9 mouse cellular contexts compared by ENCODE assay signal in genomic region chr10:116472579-116472978, GRCm38 (mm10). TPM values are rescaled to one million over a fixed set of nuclear protein-coding genes. Genes with fewer than 3 reads are reported as not detected.
DNase-seq lines count a peak whose midpoint lies in the region; ATAC-seq and TF ChIP-seq lines count a peak whose summit lies in the region.
"Had no signal": no experiment of that assay in that cellular context is flagged by ENCODE, and none has a peak within 500 bp of the region (broad histone marks: within the 10 kb centered on the region; RNA-seq: fewer than 3 reads in every experiment).

No protein-coding gene starts in this region.

- H3K9ac ChIP-seq in liver, embryonic 11.5 days (ENCODE audit: low read depth, low read length) = no peak overlapping the region
- peak overlapping the region; percentile 78 for H3K9ac ChIP-seq in embryonic facial prominence, embryonic 14.5 days (ENCODE audit: low read depth, low read length)
- H3K9ac ChIP-seq in hindbrain, postnatal 0 days (replicated peaks; ENCODE audit: low read length) = peak overlapping the region; percentile 84; the same call in 1 of the 2 replicates

- peaks cover 51% of the 10 kb centered on the region for H3K27me3 ChIP-seq in liver, embryonic 11.5 days (replicated peaks; ENCODE audit: control insufficient read depth, insufficient read depth, low read length)
- no peaks in the 10 kb centered on the region for H3K27me3 ChIP-seq in embryonic facial prominence, embryonic 14.5 days (replicated peaks; ENCODE audit: control insufficient read depth, insufficient read depth, low read length)
- H3K27me3 ChIP-seq in hindbrain, postnatal 0 days (ENCODE audit: insufficient read depth, low read length) = no peaks in the 10 kb centered on the region
- no peaks in the 10 kb centered on the region for H3K27me3 ChIP-seq in myocyte (ENCODE audit: control insufficient read depth, insufficient read depth, insufficient read length)

- ATAC-seq in liver, embryonic 11.5 days (replicated peaks; ENCODE audit: low FRiP score) = no peak
- ATAC-seq in embryonic facial prominence, embryonic 14.5 days (ENCODE audit: low read depth) = no peak
- ATAC-seq in hindbrain, postnatal 0 days = no peak

- TF ChIP-seq POLR2A in myocyte (IDR thresholded peaks at IDR 0.05; ENCODE audit: insufficient read length, low read depth) = no peak

- WGBS in liver, embryonic 11.5 days = 7% methylated on average over 5 of the region's 5 CpGs
- WGBS in embryonic facial prominence, embryonic 14.5 days = 10% methylated on average over 5 of the region's 5 CpGs
- WGBS in hindbrain, postnatal 0 days = 8% methylated on average over 5 of the region's 5 CpGs

- H3ac ChIP-seq in myocyte (ENCODE audit: control insufficient read depth, insufficient read length) = peak overlapping the region; percentile 7

- no peaks in the 10 kb centered on the region for H3K79me2 ChIP-seq in myocyte (ENCODE audit: control insufficient read depth, insufficient read depth)

- no peak for DNase-seq in liver, embryonic 11.5 days (ENCODE audit: low spot score)
- no peak for DNase-seq in liver
- DNase-seq in embryonic facial prominence, embryonic 14.5 days (ENCODE audit: low spot score) = no peak
- DNase-seq in hindbrain, postnatal 0 days (ENCODE audit: low spot score) = no peak
- no peak for DNase-seq in spleen, postnatal 4 days (ENCODE audit: low spot score in 2 of 2)
- DNase-seq in gastrocnemius, adult 18-20 months (ENCODE audit: low spot score) = no peak
- no peak for DNase-seq in adrenal gland, postnatal 14 days

- H3K36me3 ChIP-seq in liver, embryonic 11.5 days (ENCODE audit: control insufficient read depth, insufficient read depth, low read length) = no peaks in the 10 kb centered on the region
- no peaks in the 10 kb centered on the region for H3K36me3 ChIP-seq in embryonic facial prominence, embryonic 14.5 days (ENCODE audit: control insufficient read depth, insufficient read depth, low read length)
- no peaks in the 10 kb centered on the region for H3K36me3 ChIP-seq in hindbrain, postnatal 0 days (ENCODE audit: insufficient read depth, low read length)
- no peaks in the 10 kb centered on the region for H3K36me3 ChIP-seq in myocyte (ENCODE audit: control insufficient read depth, insufficient read depth)

- H3K9me3 ChIP-seq in liver, embryonic 11.5 days (ENCODE audit: control insufficient read depth, low read length) = 0 out of 2 replicates have a peak, but pooled peaks cover 3% of the 10 kb centered on the region
- H3K9me3 ChIP-seq in embryonic facial prominence, embryonic 14.5 days (ENCODE audit: control insufficient read depth, low read length) = peaks cover 7% of the 10 kb centered on the region; the same call in 1 of the 2 replicates
- no peaks in the 10 kb centered on the region for H3K9me3 ChIP-seq in hindbrain, postnatal 0 days (ENCODE audit: low read length)

- peaks cover 5% of the 10 kb centered on the region; the same call in 1 of the 2 replicates for H3K4me1 ChIP-seq in liver, embryonic 11.5 days (replicated peaks; ENCODE audit: control insufficient read depth, insufficient read depth, low read length)
- peaks cover 16% of the 10 kb centered on the region; the same call in 1 of the 2 replicates for H3K4me1 ChIP-seq in embryonic facial prominence, embryonic 14.5 days (ENCODE audit: control insufficient read depth, insufficient read depth, low read length)
- H3K4me1 ChIP-seq in hindbrain, postnatal 0 days (ENCODE audit: insufficient read depth, low read length) = peaks cover 13% of the 10 kb centered on the region

- peak overlapping the region; percentile 66 for H3K4me3 ChIP-seq in liver, embryonic 11.5 days (ENCODE audit: low read depth, low read length)
- H3K4me3 ChIP-seq in embryonic facial prominence, embryonic 14.5 days (ENCODE audit: low read depth, low read length) = peak overlapping the region; percentile 68
- peak overlapping the region; percentile 80 for H3K4me3 ChIP-seq in hindbrain, postnatal 0 days (ENCODE audit: low read length)
- peak overlapping the region; percentile 30 for H3K4me3 ChIP-seq in myocyte

- TF ChIP-seq CTCF in hindbrain, postnatal 0 days (IDR thresholded peaks at IDR 0.05; ENCODE audit: low read depth) = no peak

- peak overlapping the region; percentile 95 for H3K4me2 ChIP-seq in liver, embryonic 11.5 days
- peak overlapping the region; percentile 87 for H3K4me2 ChIP-seq in embryonic facial prominence, embryonic 14.5 days (ENCODE audit: low read depth, low read length)
- H3K4me2 ChIP-seq in hindbrain, postnatal 0 days (ENCODE audit: low read depth, low read length) = peak overlapping the region; percentile 93
- peak overlapping the region; percentile 81 for H3K4me2 ChIP-seq in myocyte (ENCODE audit: low read depth)

- H3K27ac ChIP-seq in liver, embryonic 11.5 days (ENCODE audit: low read depth, low read length) = no peak overlapping the region
- no peak overlapping the region for H3K27ac ChIP-seq in embryonic facial prominence, embryonic 14.5 days (replicated peaks; ENCODE audit: low read depth, low read length)
- 0 out of 2 replicates have a peak overlapping the region, but pooled peaks have one; percentile 89 for H3K27ac ChIP-seq in hindbrain, postnatal 0 days

TF ChIP-seq in myocyte, 11 proteins besides CTCF, POLR2A, EP300 and RAD21:
- TF ChIP-seq SRF (IDR thresholded peaks at IDR 0.05; ENCODE audit: control insufficient read depth, insufficient read length, low read depth) = no peak
- TF ChIP-seq USF1 (IDR thresholded peaks at IDR 0.05; ENCODE audit: low read depth) = no peak
- no peak for TF ChIP-seq TCF12 (IDR thresholded peaks at IDR 0.05; ENCODE audit: insufficient read depth, poor library complexity, severe bottlenecking)
- TF ChIP-seq REST (IDR thresholded peaks at IDR 0.05; ENCODE audit: insufficient read depth, insufficient read length) = no peak
- TF ChIP-seq E2F4 (IDR thresholded peaks at IDR 0.05; ENCODE audit: insufficient read depth) = no peak
- no peak for TF ChIP-seq MYOG (IDR thresholded peaks at IDR 0.05; ENCODE audit: control insufficient read depth in 1 of 3, insufficient read depth in 1 of 3, insufficient read length in 2 of 3, low read depth in 2 of 3)
- no peak for TF ChIP-seq MYOD1 (IDR thresholded peaks at IDR 0.05; ENCODE audit: control insufficient read depth in 1 of 3, insufficient read length in 2 of 3, low read depth in 2 of 3)
TF ChIP-seq in myocyte: peak in this region for 0.

RNA-seq across cellular contexts. Expression of gene Kcnmb4, which starts 1.1 kb away (rescaled TPM):
- polyA plus RNA-seq in liver, embryonic 11.5 days (2014; fragmentation: Nextera tagmentation; extraction: Ambion mirVana) = 1.8 and 2.7 TPM in 2 replicates
- 9.1 and 9.3 TPM in 2 replicates for polyA plus RNA-seq in embryonic facial prominence, embryonic 14.5 days (2014; fragmentation: Nextera tagmentation; extraction: Ambion mirVana)
- total RNA-seq in hindbrain, postnatal 0 days (2014; rRNA removed) = 66.1 and 71.6 TPM in 2 replicates
- 30.1 and 31.4 TPM in 2 replicates for polyA plus RNA-seq in hindbrain, postnatal 0 days (2015; fragmentation: Nextera tagmentation; extraction: Ambion mirVana)
- 2.1 TPM for polyA plus RNA-seq in myocyte (2012; fragmentation: generic; extraction: Trizol)
- total RNA-seq in gastrocnemius, adult 18-20 months (2021) = not detected
- total RNA-seq in adrenal gland, postnatal 14 days (2021) = 5.0 and 5.1 TPM in 2 replicates
- polyA plus RNA-seq: erythroblast, embryonic 14.5 days had no signal

Comparison
In these comparisons a context has a peak if more than half of its experiments do, and no peak if none do; other contexts are left out.
1. H3K4me3 ChIP-seq: peak in every context shown above with its lines; median percentile 80 in hindbrain, postnatal 0 days; 68 in embryonic facial prominence, embryonic 14.5 days; 66 in liver, embryonic 11.5 days; 30 in myocyte.